Mouse (Mus musculus) CH12.LX (cell line): ENCODE results near the gene Npr1. TPM values are rescaled to one million over a fixed set of nuclear protein-coding genes. Genes with fewer than 3 reads are reported as not detected.

Experiments
- DNase-seq: peaks from one replicate; pipeline ENCODE4 v3.0.0-alpha.2; 2013; ENCODE audit errors: extremely low read depth
- H3K27ac ChIP-seq: 2 replicates; pipeline ENCODE4 v1.5.1; 2012; ENCODE audit warnings: low read depth, mild to moderate bottlenecking, control low read depth, moderate library complexity; ENCODE audit not compliant: insufficient read depth
- H3K27me3 ChIP-seq: replicated peaks from 2 replicates; pipeline ENCODE3; 2012; ENCODE audit warnings: inconsistent platforms
- H3K36me3 ChIP-seq, 2 experiments: replicated peaks in 1 of 2; 2 replicates each; pipeline versions ENCODE3 to v1.6.1; 2012; ENCODE audit warnings: inconsistent platforms in 1 of 2, low read length in 1 of 2, mild to moderate bottlenecking in 1 of 2, mixed read lengths in 1 of 2, moderate library complexity in 1 of 2; ENCODE audit not compliant: control insufficient read depth in 1 of 2, insufficient read depth in 1 of 2
- H3K4me1 ChIP-seq, 2 experiments: 2 replicates each; pipeline ENCODE4 v1.6.1; 2012; ENCODE audit warnings: inconsistent platforms in 1 of 2, moderate library complexity in 1 of 2; ENCODE audit not compliant: insufficient read depth in 2 of 2, control insufficient read depth in 1 of 2
- H3K4me2 ChIP-seq: 2 replicates; pipeline ENCODE4 v1.6.1; 2012; ENCODE audit warnings: low read depth, mild to moderate bottlenecking, control low read depth; ENCODE audit not compliant: poor library complexity, insufficient read depth, severe bottlenecking
- H3K4me3 ChIP-seq, 3 experiments: fragments of 150-350 bp in 1 of 3; sonication (generic) in 1 of 3; replicated peaks in 1 of 3; 2 replicates each; pipeline versions ENCODE3 to v1.5.1; 2011 to 2012; ENCODE audit warnings: low read depth in 2 of 3, low read length in 2 of 3, mild to moderate bottlenecking in 2 of 3, moderate library complexity in 2 of 3, control low read depth in 1 of 3, improper control_type of control experiment in 1 of 3, inconsistent platforms in 1 of 3, mixed read lengths in 1 of 3; ENCODE audit not compliant: poor library complexity in 1 of 3
- H3K79me2 ChIP-seq: replicated peaks from 2 replicates; pipeline ENCODE4 v1.6.1; 2012; ENCODE audit warnings: mild to moderate bottlenecking, moderate library complexity; ENCODE audit not compliant: control insufficient read depth, poor library complexity, insufficient read depth, severe bottlenecking; ENCODE audit errors: extremely low read depth
- H3K9ac ChIP-seq: 2 replicates; pipeline ENCODE4 v1.6.1; 2012; ENCODE audit warnings: low read depth, mild to moderate bottlenecking, control low read depth, moderate library complexity; ENCODE audit not compliant: insufficient read depth
- H3K9me3 ChIP-seq: replicated peaks from 2 replicates; pipeline ENCODE3; 2012; ENCODE audit warnings: low read length, inconsistent platforms, mixed read lengths
- BHLHE40 ChIP-seq: IDR thresholded peaks from 2 replicates; pipeline ENCODE4 v1.6.1; 2011; ENCODE audit warnings: mild to moderate bottlenecking, low read depth, low read length, improper control_type of control experiment
- CHD1 ChIP-seq: IDR thresholded peaks from 2 replicates; pipeline ENCODE4 v1.6.1; 2012; ENCODE audit warnings: low read depth, low read length, improper control_type of control experiment, inconsistent platforms
- CHD2 ChIP-seq: IDR thresholded peaks from 2 replicates; pipeline ENCODE4 v1.6.1; 2011; ENCODE audit warnings: low read length, improper control_type of control experiment
- CTCF ChIP-seq, 2 experiments: IDR thresholded peaks in 1 of 2; conservative IDR thresholded peaks in 1 of 2; 2 replicates each; pipeline ENCODE4 v1.5.1; 2011 to 2012; ENCODE audit warnings: low read depth in 2 of 2, low read length in 2 of 2, improper control_type of control experiment in 1 of 2, inconsistent platforms in 1 of 2, mild to moderate bottlenecking in 1 of 2, moderate library complexity in 1 of 2
- E2F4 ChIP-seq: IDR thresholded peaks from 2 replicates; pipeline ENCODE4 v1.6.1; 2011; ENCODE audit warnings: low read depth, low read length, improper control_type of control experiment; ENCODE audit not compliant: insufficient replicate concordance
- ELF1 ChIP-seq: IDR thresholded peaks from 2 replicates; pipeline ENCODE4 v1.6.1; 2014; ENCODE audit warnings: low read depth, mild to moderate bottlenecking, inconsistent platforms, low read length, improper control_type of control experiment
- EP300 ChIP-seq: IDR thresholded peaks from 2 replicates; pipeline ENCODE4 v1.6.1; 2011; ENCODE audit warnings: low read length, improper control_type of control experiment
- ETS1 ChIP-seq: conservative IDR thresholded peaks from 2 replicates; pipeline ENCODE4 v1.6.1; 2012; ENCODE audit warnings: low read depth, mild to moderate bottlenecking, inconsistent platforms, low read length, improper control_type of control experiment, moderate library complexity
- GABPA ChIP-seq: IDR thresholded peaks from 2 replicates; pipeline ENCODE4 v1.6.1; 2012; ENCODE audit warnings: low read depth, low read length, improper control_type of control experiment, inconsistent platforms; ENCODE audit not compliant: insufficient replicate concordance
- HCFC1 ChIP-seq: IDR thresholded peaks from 2 replicates; pipeline ENCODE4 v1.6.1; 2012; ENCODE audit warnings: low read depth, mild to moderate bottlenecking, inconsistent platforms, low read length, improper control_type of control experiment
- IRF4 ChIP-seq: IDR thresholded peaks from 2 replicates; pipeline ENCODE4 v1.6.1; 2014; ENCODE audit warnings: low read depth, mild to moderate bottlenecking, inconsistent platforms, low read length, improper control_type of control experiment
- JUN ChIP-seq: IDR thresholded peaks from 2 replicates; pipeline ENCODE4 v1.6.1; 2011; ENCODE audit warnings: low read depth, mild to moderate bottlenecking, low read length, improper control_type of control experiment, moderate library complexity; ENCODE audit not compliant: insufficient read depth
- JUND ChIP-seq: conservative IDR thresholded peaks from 2 replicates; pipeline ENCODE4 v1.6.1; 2011; ENCODE audit warnings: low read depth, low read length, improper control_type of control experiment
- KAT2A ChIP-seq: IDR thresholded peaks from 2 replicates; pipeline ENCODE4 v1.6.1; 2012; ENCODE audit warnings: low read length, improper control_type of control experiment, inconsistent platforms; ENCODE audit not compliant: insufficient replicate concordance
- MAFK ChIP-seq: IDR thresholded peaks from 2 replicates; pipeline ENCODE4 v1.6.1; 2011; ENCODE audit warnings: low read length, improper control_type of control experiment; ENCODE audit not compliant: insufficient replicate concordance
- MAX ChIP-seq: IDR thresholded peaks from 2 replicates; pipeline ENCODE4 v1.6.1; 2011; ENCODE audit warnings: low read length, improper control_type of control experiment
- MAZ ChIP-seq: IDR thresholded peaks from 2 replicates; pipeline ENCODE4 v1.6.1; 2012; ENCODE audit warnings: low read depth, mild to moderate bottlenecking, inconsistent platforms, low read length, improper control_type of control experiment, moderate library complexity
- MEF2A ChIP-seq: IDR thresholded peaks from 2 replicates; pipeline ENCODE4 v1.6.1; 2014; ENCODE audit warnings: low read depth, mild to moderate bottlenecking, inconsistent platforms, low read length, improper control_type of control experiment, borderline replicate concordance
- MXI1 ChIP-seq: IDR thresholded peaks from 2 replicates; pipeline ENCODE4 v1.6.1; 2011; ENCODE audit warnings: mild to moderate bottlenecking, low read depth, low read length, improper control_type of control experiment
- MYC ChIP-seq: IDR thresholded peaks from 2 replicates; pipeline ENCODE4 v1.6.1; 2011; ENCODE audit warnings: low read depth, mild to moderate bottlenecking, improper control_type of control experiment, low read length
- NELFE ChIP-seq: IDR thresholded peaks from 2 replicates; pipeline ENCODE4 v1.6.1; 2011; ENCODE audit warnings: low read depth, low read length, improper control_type of control experiment
- NRF1 ChIP-seq: IDR thresholded peaks from 2 replicates; pipeline ENCODE4 v1.6.1; 2014; ENCODE audit warnings: low read depth, mild to moderate bottlenecking, inconsistent platforms, low read length, improper control_type of control experiment, moderate library complexity
- PAX5 ChIP-seq: IDR thresholded peaks from 2 replicates; pipeline ENCODE4 v1.6.1; 2012; ENCODE audit warnings: low read length, inconsistent platforms, mixed read lengths
- POLR2A ChIP-seq: IDR thresholded peaks from 2 replicates; pipeline ENCODE4 v1.6.1; 2011; ENCODE audit warnings: low read depth, mild to moderate bottlenecking, improper control_type of control experiment, low read length
- POLR2AphosphoS2 ChIP-seq: IDR thresholded peaks from 2 replicates; pipeline ENCODE4 v1.6.1; 2011; ENCODE audit warnings: low read depth, low read length, improper control_type of control experiment
- RAD21 ChIP-seq: IDR thresholded peaks from 2 replicates; pipeline ENCODE4 v1.6.1; 2011; ENCODE audit warnings: low read depth, mild to moderate bottlenecking, low read length, improper control_type of control experiment, moderate library complexity
- RCOR1 ChIP-seq: conservative IDR thresholded peaks from 2 replicates; pipeline ENCODE4 v1.6.1; 2012; ENCODE audit warnings: low read depth, mild to moderate bottlenecking, inconsistent platforms, low read length, improper control_type of control experiment
- SIN3A ChIP-seq: IDR thresholded peaks from 2 replicates; pipeline ENCODE4 v1.6.1; 2012; ENCODE audit warnings: low read length, improper control_type of control experiment, inconsistent platforms
- SMC3 ChIP-seq: IDR thresholded peaks from 2 replicates; pipeline ENCODE4 v1.6.1; 2011; ENCODE audit warnings: low read depth, low read length, improper control_type of control experiment
- TBP ChIP-seq: conservative IDR thresholded peaks from 2 replicates; pipeline ENCODE4 v1.6.1; 2011; ENCODE audit warnings: low read depth, low read length, improper control_type of control experiment
- TCF12 ChIP-seq: IDR thresholded peaks from 2 replicates; pipeline ENCODE4 v1.6.1; 2014; ENCODE audit warnings: low read depth, mild to moderate bottlenecking, inconsistent platforms, low read length, improper control_type of control experiment
- UBTF ChIP-seq: IDR thresholded peaks from 2 replicates; pipeline ENCODE4 v1.6.1; 2012; ENCODE audit warnings: low read depth, mild to moderate bottlenecking, inconsistent platforms, low read length, improper control_type of control experiment, moderate library complexity
- USF1 ChIP-seq: IDR thresholded peaks from 2 replicates; pipeline ENCODE4 v1.6.1; 2014; ENCODE audit warnings: low read depth, mild to moderate bottlenecking, inconsistent platforms, low read length, improper control_type of control experiment
- USF2 ChIP-seq: conservative IDR thresholded peaks from 2 replicates; pipeline ENCODE4 v1.6.1; 2011; ENCODE audit warnings: low read depth, low read length, improper control_type of control experiment
- ZC3H11A ChIP-seq: IDR thresholded peaks from 2 replicates; pipeline ENCODE4 v1.6.1; 2012; ENCODE audit warnings: low read depth, mild to moderate bottlenecking, inconsistent platforms, low read length, improper control_type of control experiment
- ZKSCAN1 ChIP-seq: IDR thresholded peaks from 2 replicates; pipeline ENCODE4 v1.6.1; 2012; ENCODE audit warnings: low read depth, inconsistent platforms, low read length, improper control_type of control experiment, borderline replicate concordance
- ZMIZ1 ChIP-seq: IDR thresholded peaks from 2 replicates; pipeline ENCODE4 v1.6.1; 2012; ENCODE audit warnings: low read depth, mild to moderate bottlenecking, inconsistent platforms, low read length, improper control_type of control experiment
- ZNF384 ChIP-seq: IDR thresholded peaks from 2 replicates; pipeline ENCODE4 v1.6.1; 2012; ENCODE audit warnings: low read depth, low read length, improper control_type of control experiment, inconsistent platforms
- dilution Hi-C: fragments of 300-500 bp; cut with MboI; formaldehyde crosslinking; loops from 2 replicates; pipeline ENCODE4 v1.14.3; 2020; ENCODE audit warnings: low sequenced_read_pairs; ENCODE audit not compliant: extremely low pct_unique_long_range_greater_than_20kb, extremely low pct_ligation_motif_present
- in situ Hi-C: fragments of 300-500 bp; cut with MboI; formaldehyde crosslinking; loops from 3 replicates; pipeline ENCODE4 v1.14.3; 2019; ENCODE audit warnings: low sequenced_read_pairs, low pct_ligation_motif_present, low pct_unique_long_range_greater_than_20kb, mixed read lengths
- polyA plus RNA-seq: library from polyadenylated mRNA; unstranded; fragments of >175 nt; gene quantifications from 2 replicates; pipeline ENCODE4 v1.2.1, GENCODE M21; 2012; ENCODE audit warnings: low read depth; ENCODE audit not compliant: insufficient read length
- total RNA-seq, 2 experiments: library from RNA; depleted of rRNA; stranded (reverse); fragments of 300-350 nt in 1 of 2; fragments of >200 nt in 1 of 2; gene quantifications; 2 replicates each; pipeline ENCODE4 v1.2.3; 2012 to 2014

Npr1 gene
- total and polyA plus RNA-seq, 3 experiments: 0.13 TPM; not detected in 2

DNA sequence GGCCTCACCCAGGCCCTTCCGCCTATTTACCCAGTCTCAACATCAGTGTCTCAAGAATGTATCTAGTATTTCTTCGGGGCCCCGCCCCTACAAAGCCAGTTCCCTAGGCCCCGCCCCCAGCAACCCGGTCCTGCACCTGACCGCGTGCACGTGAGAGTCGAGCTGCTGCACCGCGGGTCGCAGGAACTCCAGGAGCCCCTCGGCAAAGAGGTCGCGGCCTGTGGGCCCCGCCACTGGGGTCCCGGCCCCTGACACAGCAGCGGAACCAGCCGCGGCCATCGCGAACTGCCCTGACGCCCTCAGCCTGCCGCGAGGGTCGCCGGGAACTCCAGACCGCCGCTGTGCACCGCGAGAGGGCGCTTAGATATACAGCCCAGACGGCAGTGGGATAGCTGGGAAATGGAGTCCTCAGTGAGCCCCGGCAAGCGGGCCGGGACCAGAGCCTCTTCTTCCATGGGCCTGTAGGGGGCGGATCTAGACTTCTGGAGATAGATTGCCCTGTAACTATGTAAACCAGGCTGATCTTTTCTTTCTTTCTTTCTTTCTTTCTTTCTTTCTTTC, 25.1 kb upstream of the Npr1 start, which contains the start of gene Snapin:
Gene Snapin, minus strand, starts transcription at position 338 of the 561 bp plus-strand sequence.
- in situ Hi-C loops (no loop called here), dilution Hi-C loops (no loop called here)
- H3K36me3 ChIP-seq: peaks cover 34 to 59% of the 10 kb centered on the region in 2 experiments
- no peaks in the 10 kb centered on the region for H3K9me3 ChIP-seq
- H3K27ac ChIP-seq: peak within 1 kb of the TSS; percentile 44
- TF ChIP-seq MAZ (peak; percentile 53; the same call in 1 of the 2 replicates), EP300 (peak; percentile 14; the same call in 1 of the 2 replicates), UBTF (0 out of 2 replicates have a peak, but pooled peaks have one; percentile 47), JUN (no peak), RAD21 (peak; percentile 41), NELFE (peak; percentile 78), HCFC1 (peak; percentile 96), IRF4 (peak; percentile 55; the same call in 1 of the 2 replicates), MEF2A (peak; percentile 45), CTCF (conservative IDR thresholded peaks at IDR 0.05 in 1 of 2, IDR thresholded peaks at IDR 0.05 in 1 of 2; ENCODE audit: low read depth in 2 of 2, low read length in 2 of 2) (peak; percentile 24 to 89; a peak in 2 of 4 replicates), POLR2AphosphoS2 (peak; percentile 71; the same call in 1 of the 2 replicates), ELF1 (peak; percentile 73), RCOR1 (no peak), SIN3A (peak; percentile 84), KAT2A (peak; percentile 90; the same call in 1 of the 2 replicates), POLR2A (peak; percentile 86), PAX5 (no peak), MYC (peak; percentile 69; the same call in 1 of the 2 replicates), ZC3H11A (no peak), MAFK (no peak), ZNF384 (no peak), MXI1 (peak; percentile 87), E2F4 (no peak), TCF12 (peak; percentile 76; the same call in 1 of the 2 replicates), USF1 (no peak), ZKSCAN1 (no peak), USF2 (no peak), JUND (no peak), TBP (no peak; the same call in 1 of the 2 replicates), CHD2 (peak; percentile 96), ETS1 (no peak), CHD1 (no peak), BHLHE40 (peak; percentile 96), MAX (peak; percentile 64), SMC3 (peak; percentile 53), GABPA (peak; percentile 49; the same call in 1 of the 2 replicates), ZMIZ1 (peak; percentile 73), NRF1 (peak; percentile 33; the same call in 1 of the 2 replicates)
- no peaks in the 10 kb centered on the region for H3K27me3 ChIP-seq
- H3K9ac ChIP-seq: peak within 1 kb of the TSS; percentile 95
- peak within 1 kb of the TSS; percentile 87 for H3K4me2 ChIP-seq
- H3K4me3 ChIP-seq: peak within 1 kb of the TSS; percentile 67 to 79 (median 71)
- peaks cover 0 to 11% of the 10 kb centered on the region in 2 experiments; a peak in 2 of 4 replicates for H3K4me1 ChIP-seq
- peak; percentile 96 for DNase-seq
- peaks cover 7% of the 10 kb centered on the region; the same call in 1 of the 2 replicates for H3K79me2 ChIP-seq
